Mouse (Mus musculus) bone marrow macrophage, adult 2 months (primary cell): Measurements from ENCODE around the gene Krtap1-4.

Experiments
- CTCF ChIP-seq: IDR thresholded peaks from 2 replicates; pipeline ENCODE4 v1.5.1; 2012; ENCODE audit warnings: low read depth, mild to moderate bottlenecking, low read length, moderate library complexity
- POLR2A ChIP-seq: IDR thresholded peaks from 2 replicates; pipeline ENCODE4 v1.6.1; 2012; ENCODE audit warnings: mild to moderate bottlenecking, low read depth, low read length, borderline replicate concordance

- TF ChIP-seq CTCF (no peak), POLR2A (no peak)
Measured at GRCm38 (mm10) chr11:99557976-99558745, 25.3 kb downstream of the Krtap1-4 start.
